Mouse (Mus musculus): ENCODE measurements around the gene Ajap1.

GRCm38 (mm10) chr4:153437196-153437595 is 45.4 kb downstream of the Ajap1 start:
- TF ChIP-seq CTCF (IDR thresholded peaks at IDR 0.05; ENCODE audit: borderline replicate concordance, control insufficient read depth, extremely low read depth, insufficient read depth, low read length, poor library complexity), result no peak
- TF ChIP-seq POLR2A (IDR thresholded peaks at IDR 0.05; ENCODE audit: control insufficient read depth, extremely low read depth, insufficient read depth, low read length, poor library complexity), result no peak
